Mouse (Mus musculus) embryonic facial prominence, embryonic 13.5 days (tissue): ENCODE measurements at regions not wholly inside any gene's neighbourhood (a gene's known extent, or its start where the extent isn't known, plus 50 kb on each side); places are given as distances from the start of the nearest gene placed in this dataset.
"Not testable (repeated sequence)": the region's sequence is repeated elsewhere in the genome, so short reads cannot be mapped to it uniquely, and the experiment has no call there.

Experiments used
- ATAC-seq: fragments of 200-750 bp; cut with Nextera tagmentation; 2 replicates; pipeline ENCODE4 v1.8.0; 2017; ENCODE audit warnings: low read depth; ENCODE audit not compliant: insufficient number of reproducible peaks, insufficient read depth, low FRiP score, low TSS enrichment
- H3K27ac ChIP-seq: fragments of 300-500 bp; sonication (generic); 2 replicates; pipeline ENCODE4 v1.5.1; 2015; ENCODE audit warnings: moderate library complexity, mild to moderate bottlenecking, inconsistent platforms
- H3K27me3 ChIP-seq: fragments of 300-500 bp; sonication (generic); 2 replicates; pipeline ENCODE4 v1.6.1; 2015; ENCODE audit warnings: mild to moderate bottlenecking, inconsistent platforms
- H3K36me3 ChIP-seq: fragments of 300-500 bp; sonication (generic); 2 replicates; pipeline ENCODE4 v1.6.1; 2015; ENCODE audit warnings: mild to moderate bottlenecking, inconsistent platforms
- H3K4me1 ChIP-seq: fragments of 300-500 bp; sonication (generic); 2 replicates; pipeline ENCODE4 v1.6.1; 2015; ENCODE audit warnings: inconsistent platforms
- H3K4me2 ChIP-seq: fragments of 300-500 bp; sonication (generic); 2 replicates; pipeline ENCODE4 v1.6.1; 2015; ENCODE audit warnings: moderate library complexity, mild to moderate bottlenecking, inconsistent platforms
- H3K4me3 ChIP-seq: fragments of 300-500 bp; sonication (generic); 2 replicates; pipeline ENCODE4 v1.5.1; 2015; ENCODE audit warnings: mild to moderate bottlenecking, inconsistent platforms
- H3K9ac ChIP-seq: fragments of 300-500 bp; sonication (generic); 2 replicates; pipeline ENCODE4 v1.6.1; 2015; ENCODE audit warnings: mild to moderate bottlenecking, inconsistent platforms
- H3K9me3 ChIP-seq: fragments of 300-500 bp; sonication (generic); 2 replicates; pipeline ENCODE4 v1.6.1; 2016; ENCODE audit warnings: inconsistent platforms
- WGBS: fragments of 180-500 bp; shearing (Covaris S2); methylation state at CpG from one replicate; pipeline ENCODE4 v1.1.7; 2015; ENCODE audit warnings: mixed read lengths; 5-methylcytosine and 5-hydroxymethylcytosine counted together

GRCm38 (mm10) chr11:41728839-41729238 is 271.8 kb downstream of the Gabrg2 start:
- Histone ChIP-seq H3K4me2 (no peak overlapping the region), H3K27ac (no peak overlapping the region), H3K27me3 (no peaks in the 10 kb centered on the region), H3K36me3 (no peaks in the 10 kb centered on the region), H3K9ac (no peak overlapping the region), H3K4me3 (no peak overlapping the region), H3K9me3 (no peaks in the 10 kb centered on the region), H3K4me1 (no peaks in the 10 kb centered on the region)
- WGBS, result 95% methylated on average over 2 of the region's 2 CpGs
- no peak for ATAC-seq

- Histone ChIP-seq H3K4me1 (no peaks in the 10 kb centered on the region), H3K4me2 (no peak overlapping the region), H3K36me3 (no peaks in the 10 kb centered on the region), H3K27ac (no peak overlapping the region), H3K9me3 (no peaks in the 10 kb centered on the region), H3K27me3 (no peaks in the 10 kb centered on the region), H3K4me3 (no peak overlapping the region), H3K9ac (no peak overlapping the region)
- no peak for ATAC-seq
- 90% methylated on average over 1 of the region's 1 CpGs for WGBS
Observed at GRCm38 (mm10) chr11:41716616-41717015, 284.0 kb downstream of the Gabrg2 start.

GRCm38 (mm10) chr11:41690682-41691081 is 310.0 kb downstream of the Gabrg2 start:
- H3K27me3 ChIP-seq, result no peaks in the 10 kb centered on the region
- ATAC-seq, result no peak
- H3K9me3 ChIP-seq, result no peaks in the 10 kb centered on the region
- no peak overlapping the region for H3K4me2 ChIP-seq
- H3K4me1 ChIP-seq, result no peaks in the 10 kb centered on the region
- no peak overlapping the region for H3K27ac ChIP-seq
- no peaks in the 10 kb centered on the region for H3K36me3 ChIP-seq
- 83% methylated on average over 3 of the region's 3 CpGs for WGBS
- no peak overlapping the region for H3K9ac ChIP-seq
- no peak overlapping the region for H3K4me3 ChIP-seq

- Histone ChIP-seq H3K27ac (no peak overlapping the region), H3K4me3 (no peak overlapping the region), H3K4me1 (no peaks in the 10 kb centered on the region), H3K9ac (no peak overlapping the region), H3K9me3 (no peaks in the 10 kb centered on the region), H3K27me3 (no peaks in the 10 kb centered on the region), H3K4me2 (no peak overlapping the region), H3K36me3 (no peaks in the 10 kb centered on the region)
- no peak for ATAC-seq
- 69% methylated on average over 1 of the region's 1 CpGs for WGBS
Observed at GRCm38 (mm10) chr11:41682991-41683390, 317.7 kb downstream of the Gabrg2 start.

- Histone ChIP-seq H3K27me3 (no peaks in the 10 kb centered on the region), H3K4me1 (peaks cover 4% of the 10 kb centered on the region; the same call in 1 of the 2 replicates), H3K9me3 (no peaks in the 10 kb centered on the region), H3K27ac (no peak overlapping the region), H3K36me3 (no peaks in the 10 kb centered on the region), H3K9ac (no peak overlapping the region), H3K4me3 (no peak overlapping the region), H3K4me2 (no peak overlapping the region)
- 75% methylated on average over 1 of the region's 1 CpGs for WGBS
- ATAC-seq, result no peak
Observed at GRCm38 (mm10) chr11:41652566-41652965, 348.1 kb downstream of the Gabrg2 start.

GRCm38 (mm10) chr11:41645502-41645891 is 355.2 kb downstream of the Gabrg2 start:
- H3K4me3 ChIP-seq, result no peak overlapping the region
- no peaks in the 10 kb centered on the region for H3K36me3 ChIP-seq
- H3K27me3 ChIP-seq, result no peaks in the 10 kb centered on the region
- H3K4me2 ChIP-seq, result no peak overlapping the region
- no peak overlapping the region for H3K27ac ChIP-seq
- H3K4me1 ChIP-seq, result peaks cover 12% of the 10 kb centered on the region
- H3K9me3 ChIP-seq, result no peaks in the 10 kb centered on the region
- WGBS, result 28% methylated on average over 4 of the region's 4 CpGs
- H3K9ac ChIP-seq, result no peak overlapping the region
- ATAC-seq, result no peak

- Histone ChIP-seq H3K27ac (no peak overlapping the region), H3K27me3 (no peaks in the 10 kb centered on the region), H3K4me1 (peaks cover 12% of the 10 kb centered on the region), H3K9ac (no peak overlapping the region), H3K4me2 (no peak overlapping the region), H3K4me3 (no peak overlapping the region), H3K9me3 (no peaks in the 10 kb centered on the region), H3K36me3 (no peaks in the 10 kb centered on the region)
- no peak for ATAC-seq
- WGBS, result 21% methylated on average over 7 of the region's 7 CpGs
Observed at GRCm38 (mm10) chr11:41644725-41645501, 355.7 kb downstream of the Gabrg2 start.

GRCm38 (mm10) chr11:41644083-41644482 is 356.6 kb downstream of the Gabrg2 start:
- 0 out of 2 replicates have a peak, but pooled peaks have one; percentile 32 for ATAC-seq
- Histone ChIP-seq H3K27me3 (no peaks in the 10 kb centered on the region), H3K36me3 (no peaks in the 10 kb centered on the region), H3K4me2 (no peak overlapping the region), H3K4me1 (peaks cover 10% of the 10 kb centered on the region), H3K9ac (no peak overlapping the region), H3K4me3 (no peak overlapping the region), H3K9me3 (no peaks in the 10 kb centered on the region), H3K27ac (no peak overlapping the region)
- 34% methylated on average over 3 of the region's 3 CpGs for WGBS

GRCm38 (mm10) chr11:41599006-41599405 is 401.7 kb downstream of the Gabrg2 start:
- Histone ChIP-seq H3K36me3 (no peaks in the 10 kb centered on the region), H3K27me3 (no peaks in the 10 kb centered on the region), H3K9me3 (no peaks in the 10 kb centered on the region), H3K4me3 (no peak overlapping the region), H3K9ac (no peak overlapping the region), H3K4me2 (no peak overlapping the region), H3K27ac (no peak overlapping the region), H3K4me1 (no peaks in the 10 kb centered on the region)
- WGBS, result 87% methylated on average over 1 of the region's 1 CpGs
- no peak for ATAC-seq

GRCm38 (mm10) chr11:41598431-41598830 is 402.2 kb downstream of the Gabrg2 start:
- H3K4me2 ChIP-seq, result no peak overlapping the region
- H3K4me1 ChIP-seq, result no peaks in the 10 kb centered on the region
- H3K27me3 ChIP-seq, result no peaks in the 10 kb centered on the region
- no peak overlapping the region for H3K4me3 ChIP-seq
- 79% methylated on average over 6 of the region's 6 CpGs for WGBS
- H3K36me3 ChIP-seq, result no peaks in the 10 kb centered on the region
- H3K9me3 ChIP-seq, result no peaks in the 10 kb centered on the region
- no peak overlapping the region for H3K9ac ChIP-seq
- ATAC-seq, result no peak
- no peak overlapping the region for H3K27ac ChIP-seq

GRCm38 (mm10) chr11:41591426-41591825 is 409.2 kb downstream of the Gabrg2 start:
- not testable (repeated sequence) for H3K4me2 ChIP-seq, H3K36me3 ChIP-seq, H3K27ac ChIP-seq, H3K27me3 ChIP-seq, H3K9ac ChIP-seq, H3K4me3 ChIP-seq, H3K9me3 ChIP-seq, ATAC-seq, H3K4me1 ChIP-seq
- 54% methylated on average over 4 of the region's 4 CpGs for WGBS
